Mouse (Mus musculus) megakaryocyte progenitor cell, adult 5-6 weeks (primary cell): ENCODE results near the gene Prss46. TPM values are rescaled to one million over a fixed set of nuclear protein-coding genes. Genes with fewer than 3 reads are reported as not detected.

Experiments used
- ATAC-seq: replicated peaks from 2 replicates; pipeline ENCODE4 v1.8.0; 2016; ENCODE audit warnings: mild to moderate bottlenecking, moderate TSS enrichment, inconsistent platforms; ENCODE audit not compliant: poor library complexity
- total RNA-seq, 2 experiments: library from RNA; stranded (forward) in 1 of 2; stranded (reverse) in 1 of 2; fragments of 157-497, 149-512 nt in 1 of 2; fragments of 200-1000 nt in 1 of 2; gene quantifications; 2 replicates each; pipeline versions ENCODE4 v1.2.3 to v1.2.4; 2015 to 2017

Prss46 gene
- total RNA-seq, 2 experiments from 2014 or later, result not detected

GRCm38 (mm10) chr9:110895507-110895906, 51.2 kb downstream of the Prss46 start:
- ATAC-seq, result no peak

DNA sequence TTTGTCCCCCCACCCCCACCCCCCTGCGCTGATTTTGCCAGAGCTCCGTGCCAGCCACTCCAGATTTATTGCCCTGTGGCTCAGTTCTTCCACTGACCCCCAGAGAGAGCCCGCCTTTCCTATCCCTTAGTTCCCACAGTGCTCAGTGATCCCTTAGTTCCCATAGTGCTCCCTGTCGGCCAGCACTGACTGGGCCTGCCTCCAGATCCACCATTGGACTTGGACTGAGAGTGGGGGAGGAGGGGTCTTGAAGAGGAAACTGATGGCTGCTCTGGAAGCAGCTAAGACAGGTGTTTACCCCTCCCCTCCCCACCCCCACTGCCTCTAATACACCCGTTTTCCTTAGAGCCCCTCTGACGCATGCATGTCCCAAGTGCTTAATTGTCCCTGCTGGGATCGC, 51.7 kb downstream of the Prss46 start:
- ATAC-seq, result no peak

- peak; percentile 59 for ATAC-seq
These were observed 52.3 kb downstream of the Prss46 start for GRCm38 (mm10) chr9:110896595-110896994.

GRCm38 (mm10) chr9:110899451-110900008, 55.2 kb downstream of the Prss46 start:
- no peak for ATAC-seq

- no peak for ATAC-seq
These were observed 56.9 kb downstream of the Prss46 start for GRCm38 (mm10) chr9:110901204-110901603.

- ATAC-seq, result no peak
These were observed 58.0 kb downstream of the Prss46 start for GRCm38 (mm10) chr9:110902271-110902670.

Other genes with a start within 250 kb of the Prss46 start
- gene Nradd, start 220.1 kb upstream of the Prss46 start, total RNA-seq (2015), result 2.0 and 4.3 TPM in 2 replicates
- 1.9 and 2.2 TPM in 2 replicates for gene Nradd, start 220.1 kb upstream of the Prss46 start, total RNA-seq (2017)
- gene Nbeal2, start 190.3 kb upstream of the Prss46 start, total RNA-seq (2015), result 20.1 and 24.1 TPM in 2 replicates
- 10.3 and 19.3 TPM in 2 replicates for gene Nbeal2, start 190.3 kb upstream of the Prss46 start, total RNA-seq (2017)
- gene Ccdc12, start 188.0 kb upstream of the Prss46 start, total RNA-seq (2015), result 98.7 and 112 TPM in 2 replicates
- gene Ccdc12, start 188.0 kb upstream of the Prss46 start, total RNA-seq (2017), result 75.3 and 92.6 TPM in 2 replicates
- gene Myl3, start 102.6 kb upstream of the Prss46 start, total RNA-seq (2015), result not detected in 2 replicates
- gene Myl3, start 102.6 kb upstream of the Prss46 start, total RNA-seq (2017), result not detected in 2 replicates
- gene Pth1r, start 97.4 kb upstream of the Prss46 start, total RNA-seq (2015), result 0.15 TPM in 1 of 2 replicates, not detected in the other
- gene Pth1r, start 97.4 kb upstream of the Prss46 start, total RNA-seq (2017), result 0.92 TPM in 1 of 2 replicates, not detected in the other
- not detected in 2 replicates for gene Prss42, start 46.3 kb upstream of the Prss46 start, total RNA-seq (2015)
- gene Prss42, start 46.3 kb upstream of the Prss46 start, total RNA-seq (2017), result not detected in 2 replicates
- gene Prss44, start 30.5 kb upstream of the Prss46 start, total RNA-seq (2015), result not detected in 2 replicates
- gene Prss44, start 30.5 kb upstream of the Prss46 start, total RNA-seq (2017), result not detected in 2 replicates
- gene Prss43, start 17.8 kb upstream of the Prss46 start, total RNA-seq (2015), result not detected in 2 replicates
- gene Prss43, start 17.8 kb upstream of the Prss46 start, total RNA-seq (2017), result not detected in 2 replicates
- gene Prss45, start 9.9 kb upstream of the Prss46 start, total RNA-seq (2015), result not detected in 2 replicates
- gene Prss45, start 9.9 kb upstream of the Prss46 start, total RNA-seq (2017), result not detected in 2 replicates
- gene Prss50, start 13.5 kb downstream of the Prss46 start, total RNA-seq (2015), result 2.3 and 10.4 TPM in 2 replicates
- gene Prss50, start 13.5 kb downstream of the Prss46 start, total RNA-seq (2017), result 1.4 and 1.6 TPM in 2 replicates
- 0.07 and 0.44 TPM in 2 replicates for gene Als2cl, start 35.4 kb downstream of the Prss46 start, total RNA-seq (2015)
- gene Als2cl, start 35.4 kb downstream of the Prss46 start, total RNA-seq (2017), result 0.08 and 0.20 TPM in 2 replicates
- not detected in 2 replicates for gene Tmie, start 35.6 kb downstream of the Prss46 start, total RNA-seq (2015)
- not detected in 2 replicates for gene Tmie, start 35.6 kb downstream of the Prss46 start, total RNA-seq (2017)
- not detected in 2 replicates for gene Fam240a, start 72.4 kb downstream of the Prss46 start, total RNA-seq (2015)
- gene Fam240a, start 72.4 kb downstream of the Prss46 start, total RNA-seq (2017), result not detected in 2 replicates
- not detected in 2 replicates for gene Tdgf1, start 101.7 kb downstream of the Prss46 start, total RNA-seq (2015)
- gene Tdgf1, start 101.7 kb downstream of the Prss46 start, total RNA-seq (2017), result not detected in 2 replicates
- 0.35 TPM in 1 of 2 replicates, not detected in the other for gene Lrrc2, start 107.0 kb downstream of the Prss46 start, total RNA-seq (2015)
- gene Lrrc2, start 107.0 kb downstream of the Prss46 start, total RNA-seq (2017), result not detected in 2 replicates
- gene Rtp3, start 146.1 kb downstream of the Prss46 start, total RNA-seq (2015), result not detected in 2 replicates
- gene Rtp3, start 146.1 kb downstream of the Prss46 start, total RNA-seq (2017), result not detected in 2 replicates
- 147 and 161 TPM in 2 replicates for gene Ltf, start 174.8 kb downstream of the Prss46 start, total RNA-seq (2015)
- gene Ltf, start 174.8 kb downstream of the Prss46 start, total RNA-seq (2017), result 168 and 196 TPM in 2 replicates
- gene Ccrl2, start 213.0 kb downstream of the Prss46 start, total RNA-seq (2015), result 2.9 and 4.1 TPM in 2 replicates
- 3.9 and 8.9 TPM in 2 replicates for gene Ccrl2, start 213.0 kb downstream of the Prss46 start, total RNA-seq (2017)